Mouse (Mus musculus) MEL (cell line): ENCODE measurements at regions not wholly inside any gene's neighbourhood (a gene's known extent, or its start where the extent isn't known, plus 50 kb on each side); places are given as distances from the start of the nearest gene placed in this dataset.

Source experiments
- GATA1 ChIP-seq: IDR thresholded peaks from 2 replicates; pipeline ENCODE4 v1.6.1; 2011; ENCODE audit warnings: low read depth, low read length, improper control_type of control experiment
- KAT2A ChIP-seq: conservative IDR thresholded peaks from 2 replicates; pipeline ENCODE4 v1.6.1; 2012; ENCODE audit warnings: low read depth, low read length, improper control_type of control experiment, inconsistent platforms
- MEF2A ChIP-seq: IDR thresholded peaks from 2 replicates; pipeline ENCODE4 v1.6.1; 2014; ENCODE audit warnings: low read depth, mild to moderate bottlenecking, inconsistent platforms, low read length, improper control_type of control experiment; ENCODE audit not compliant: poor library complexity, insufficient replicate concordance, severe bottlenecking; ENCODE audit errors: extremely low read depth

DNA sequence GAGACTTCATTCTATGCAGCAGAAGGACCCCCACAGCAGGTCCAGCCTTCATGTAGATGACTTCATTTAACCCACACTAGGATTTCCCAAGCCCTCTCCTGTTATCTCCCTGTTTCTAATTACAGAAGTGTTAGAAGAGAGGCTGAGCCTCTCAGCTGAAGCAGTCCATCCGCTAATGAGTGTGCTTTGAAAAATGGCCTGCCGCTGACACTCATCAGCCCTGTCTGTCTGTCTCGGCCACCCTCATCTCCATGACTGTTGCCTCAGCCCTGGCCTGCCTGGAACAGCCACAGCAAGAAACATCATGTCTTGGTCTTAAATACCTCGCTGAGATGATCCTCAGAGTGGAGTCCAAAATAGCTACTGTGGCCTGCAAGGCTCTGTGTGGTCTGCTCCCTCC is 273.1 kb downstream of the Slc30a10 start:
- TF ChIP-seq MEF2A = no peak
- TF ChIP-seq KAT2A = no peak
- no peak for TF ChIP-seq GATA1
